Mouse (Mus musculus) limb, embryonic 12.5 days (tissue): ENCODE data around the gene Ttc13. TPM values are rescaled to one million over a fixed set of nuclear protein-coding genes. Genes with fewer than 3 reads are reported as not detected.

Source experiments
- ATAC-seq: fragments of 200-750 bp; cut with Nextera tagmentation; 2 replicates; pipeline ENCODE4 v1.8.0; 2017; ENCODE audit warnings: low read depth, moderate TSS enrichment; ENCODE audit not compliant: insufficient number of reproducible peaks, insufficient read depth, low FRiP score, low TSS enrichment
- H3K27ac ChIP-seq: fragments of 300-500 bp; sonication (generic); 2 replicates; pipeline ENCODE4 v1.5.1; 2016; ENCODE audit warnings: mild to moderate bottlenecking, moderate library complexity
- H3K27me3 ChIP-seq: fragments of 300-500 bp; sonication (generic); 2 replicates; pipeline ENCODE4 v1.6.1; 2016; ENCODE audit warnings: mild to moderate bottlenecking, moderate library complexity
- H3K36me3 ChIP-seq: fragments of 300-500 bp; sonication (generic); 2 replicates; pipeline ENCODE4 v1.6.1; 2016; ENCODE audit warnings: mild to moderate bottlenecking, moderate library complexity
- H3K4me1 ChIP-seq: fragments of 300-500 bp; sonication (generic); replicated peaks from 2 replicates; pipeline ENCODE4 v1.6.1; 2016
- H3K4me2 ChIP-seq: fragments of 300-500 bp; sonication (generic); 2 replicates; pipeline ENCODE4 v1.6.1; 2016; ENCODE audit warnings: mild to moderate bottlenecking, moderate library complexity
- H3K4me3 ChIP-seq: fragments of 300-500 bp; sonication (generic); replicated peaks from 2 replicates; pipeline ENCODE4 v1.5.1; 2016; ENCODE audit warnings: mild to moderate bottlenecking
- H3K9ac ChIP-seq: fragments of 300-500 bp; sonication (generic); replicated peaks from 2 replicates; pipeline ENCODE4 v1.6.1; 2016; ENCODE audit warnings: mild to moderate bottlenecking, moderate library complexity
- H3K9me3 ChIP-seq: fragments of 300-500 bp; sonication (generic); 2 replicates; pipeline ENCODE4 v1.6.1; 2016; ENCODE audit warnings: mild to moderate bottlenecking, moderate library complexity
- WGBS: fragments of 180-500 bp; shearing (Covaris S2); methylation state at CpG from one replicate; pipeline ENCODE4 v1.1.7; 2016; 5-methylcytosine and 5-hydroxymethylcytosine counted together
- polyA plus RNA-seq: library from polyadenylated mRNA; unstranded; fragments of >200 nt; fragmentation: Nextera tagmentation; extraction: Ambion mirVana; gene quantifications from 2 replicates; pipeline ENCODE4 v1.2.1, GENCODE M21; 2016

The Ttc13 gene
- 51.4 and 52.0 TPM in 2 replicates for polyA plus RNA-seq

- peak within 1 kb of the TSS; percentile 88 for H3K9ac ChIP-seq
- ATAC-seq = peak; percentile 100
- under 1% methylated on average over 59 of the region's 59 CpGs for WGBS
- H3K36me3 ChIP-seq = peaks cover 20% of the 10 kb centered on the region
- H3K4me1 ChIP-seq = peaks cover 24% of the 10 kb centered on the region
- H3K4me2 ChIP-seq = peak within 1 kb of the TSS; percentile 88
- H3K4me3 ChIP-seq = peak within 1 kb of the TSS; percentile 98
- H3K9me3 ChIP-seq = no peaks in the 10 kb centered on the region
- H3K27ac ChIP-seq = no peak within 1 kb of the TSS
- no peaks in the 10 kb centered on the region for H3K27me3 ChIP-seq
Measured at GRCm38 (mm10) chr8:124721862-124722515, at the start of gene Ttc13, which contains the start of gene Arv1. Ttc13 (minus strand) TSS chr8:124721983. Arv1 (plus strand) TSS chr8:124722139.

GRCm38 (mm10) chr8:124763061-124763460 is 41.3 kb upstream of the Ttc13 start:
- H3K36me3 ChIP-seq = no peaks in the 10 kb centered on the region
- H3K4me1 ChIP-seq = no peaks in the 10 kb centered on the region
- no peak for ATAC-seq
- no peak overlapping the region for H3K9ac ChIP-seq
- H3K4me2 ChIP-seq = no peak overlapping the region
- H3K4me3 ChIP-seq = no peak overlapping the region
- H3K27me3 ChIP-seq = no peaks in the 10 kb centered on the region
- WGBS = 55% methylated on average over 7 of the region's 7 CpGs
- no peaks in the 10 kb centered on the region for H3K9me3 ChIP-seq
- no peak overlapping the region for H3K27ac ChIP-seq

GRCm38 (mm10) chr8:124758544-124758943 is 36.8 kb upstream of the Ttc13 start:
- Histone ChIP-seq H3K9me3 (no peaks in the 10 kb centered on the region), H3K36me3 (no peaks in the 10 kb centered on the region), H3K4me2 (no peak overlapping the region), H3K4me1 (no peaks in the 10 kb centered on the region), H3K27me3 (peaks cover 18% of the 10 kb centered on the region), H3K27ac (no peak overlapping the region), H3K9ac (no peak overlapping the region), H3K4me3 (no peak overlapping the region)
- ATAC-seq = no peak
- WGBS = 37% methylated on average over 3 of the region's 3 CpGs

GRCm38 (mm10) chr8:124756601-124757000 is 34.8 kb upstream of the Ttc13 start:
- peaks cover 37% of the 10 kb centered on the region for H3K27me3 ChIP-seq
- 68% methylated on average over 5 of the region's 5 CpGs for WGBS
- no peak overlapping the region for H3K9ac ChIP-seq
- H3K4me1 ChIP-seq = peaks cover 7% of the 10 kb centered on the region
- no peak overlapping the region for H3K4me2 ChIP-seq
- H3K9me3 ChIP-seq = no peaks in the 10 kb centered on the region
- no peaks in the 10 kb centered on the region for H3K36me3 ChIP-seq
- H3K27ac ChIP-seq = no peak overlapping the region
- ATAC-seq = no peak
- H3K4me3 ChIP-seq = no peak overlapping the region

- Histone ChIP-seq H3K4me2 (no peak overlapping the region), H3K9me3 (no peaks in the 10 kb centered on the region), H3K4me3 (no peak overlapping the region), H3K27me3 (peaks cover 42% of the 10 kb centered on the region), H3K9ac (no peak overlapping the region), H3K36me3 (no peaks in the 10 kb centered on the region), H3K27ac (no peak overlapping the region), H3K4me1 (peaks cover 11% of the 10 kb centered on the region)
- WGBS = 69% methylated on average over 2 of the region's 2 CpGs
- ATAC-seq = no peak
Measured at GRCm38 (mm10) chr8:124756153-124756552, 34.4 kb upstream of the Ttc13 start.

- WGBS = 80% methylated on average over 8 of the region's 8 CpGs
- H3K27ac ChIP-seq = no peak overlapping the region
- no peaks in the 10 kb centered on the region for H3K9me3 ChIP-seq
- ATAC-seq = no peak
- H3K4me2 ChIP-seq = no peak overlapping the region
- H3K4me3 ChIP-seq = no peak overlapping the region
- peaks cover 18% of the 10 kb centered on the region for H3K4me1 ChIP-seq
- H3K27me3 ChIP-seq = peaks cover 48% of the 10 kb centered on the region
- no peaks in the 10 kb centered on the region for H3K36me3 ChIP-seq
- H3K9ac ChIP-seq = no peak overlapping the region
Measured at GRCm38 (mm10) chr8:124755481-124755880, 33.7 kb upstream of the Ttc13 start.

- H3K36me3 ChIP-seq = no peaks in the 10 kb centered on the region
- 51% methylated on average over 4 of the region's 4 CpGs for WGBS
- no peaks in the 10 kb centered on the region for H3K9me3 ChIP-seq
- H3K4me3 ChIP-seq = no peak overlapping the region
- peaks cover 19% of the 10 kb centered on the region for H3K4me1 ChIP-seq
- no peak overlapping the region for H3K9ac ChIP-seq
- no peak overlapping the region for H3K4me2 ChIP-seq
- H3K27me3 ChIP-seq = peaks cover 55% of the 10 kb centered on the region
- no peak overlapping the region for H3K27ac ChIP-seq
- ATAC-seq = no peak
Measured at GRCm38 (mm10) chr8:124754792-124755190, 33.0 kb upstream of the Ttc13 start.

GRCm38 (mm10) chr8:124754101-124754791 is 32.5 kb upstream of the Ttc13 start:
- Histone ChIP-seq H3K9me3 (no peaks in the 10 kb centered on the region), H3K4me3 (no peak overlapping the region), H3K36me3 (no peaks in the 10 kb centered on the region), H3K27ac (no peak overlapping the region), H3K27me3 (peaks cover 61% of the 10 kb centered on the region), H3K9ac (no peak overlapping the region), H3K4me2 (no peak overlapping the region), H3K4me1 (peaks cover 19% of the 10 kb centered on the region)
- no peak for ATAC-seq
- WGBS = 20% methylated on average over 11 of the region's 11 CpGs

- 28% methylated on average over 21 of the region's 21 CpGs for WGBS
- Histone ChIP-seq H3K4me2 (peak overlapping the region; percentile 84), H3K36me3 (no peaks in the 10 kb centered on the region), H3K9ac (no peak overlapping the region), H3K4me1 (peaks cover 19% of the 10 kb centered on the region), H3K27me3 (peaks cover 63% of the 10 kb centered on the region), H3K27ac (no peak overlapping the region), H3K9me3 (no peaks in the 10 kb centered on the region), H3K4me3 (peak overlapping the region; percentile 65)
- ATAC-seq = no peak
Measured at GRCm38 (mm10) chr8:124752325-124752862, 30.6 kb upstream of the Ttc13 start.

GRCm38 (mm10) chr8:124751709-124752173 is 30.0 kb upstream of the Ttc13 start, which contains the start of gene Fam89a:
Fam89a (minus strand) TSS chr8:124751832.
- Histone ChIP-seq H3K4me2 (peak within 1 kb of the TSS; percentile 84), H3K4me3 (peak within 1 kb of the TSS; percentile 65), H3K9me3 (no peaks in the 10 kb centered on the region), H3K4me1 (peaks cover 19% of the 10 kb centered on the region), H3K9ac (peak within 1 kb of the TSS; percentile 53), H3K27me3 (peaks cover 63% of the 10 kb centered on the region), H3K36me3 (no peaks in the 10 kb centered on the region), H3K27ac (no peak within 1 kb of the TSS)
- peak; percentile 63; the same call in 1 of the 2 replicates for ATAC-seq
- under 1% methylated on average over 38 of the region's 41 CpGs for WGBS

- no peaks in the 10 kb centered on the region for H3K36me3 ChIP-seq
- peak overlapping the region; percentile 84 for H3K4me2 ChIP-seq
- no peak overlapping the region for H3K27ac ChIP-seq
- H3K9ac ChIP-seq = peak overlapping the region; percentile 53
- H3K9me3 ChIP-seq = no peaks in the 10 kb centered on the region
- H3K4me1 ChIP-seq = peaks cover 19% of the 10 kb centered on the region
- ATAC-seq = no peak
- 0% methylated on average over 31 of the region's 31 CpGs for WGBS
- peak overlapping the region; percentile 65 for H3K4me3 ChIP-seq
- peaks cover 63% of the 10 kb centered on the region for H3K27me3 ChIP-seq
Measured at GRCm38 (mm10) chr8:124751191-124751590, 29.4 kb upstream of the Ttc13 start.
